Mouse (Mus musculus): ENCODE data around the gene Smchd1. TPM values are rescaled to one million over a fixed set of nuclear protein-coding genes. Genes with fewer than 3 reads are reported as not detected.

The Smchd1 gene
- 10 to 100 TPM; 30.7 to 32.0 TPM for total RNA-seq (2021)

- peak; percentile 95 for DNase-seq (ENCODE audit: low spot score in 2 of 2)
- intact Hi-C loops (cut with DNase I), result loop anchor here (1.0 to 5.0 kb wide), 2 partner anchors 52 to 122 kb away; no protein-coding TSS in a partner anchor
These were observed at the start of gene Smchd1 for GRCm38 (mm10) chr17:71474762-71475704. Gene Smchd1, minus strand, starts transcription at chr17:71475343.

GRCm38 (mm10) chr17:71510297-71510696, 35.2 kb upstream of the Smchd1 start:
- intact Hi-C loops (cut with DNase I), result no loop called here
- DNase-seq (ENCODE audit: low spot score in 2 of 2), result no peak

- intact Hi-C loops (cut with DNase I), result no loop called here
- no peak for DNase-seq (ENCODE audit: low spot score in 2 of 2)
These were observed 31.7 kb upstream of the Smchd1 start for GRCm38 (mm10) chr17:71506832-71507231.

GRCm38 (mm10) chr17:71495784-71496183, 20.6 kb upstream of the Smchd1 start:
- no peak for DNase-seq (ENCODE audit: low spot score in 2 of 2)
- intact Hi-C loops (cut with DNase I), result no loop called here

GRCm38 (mm10) chr17:71491332-71491686, 16.2 kb upstream of the Smchd1 start:
- no peak for DNase-seq (ENCODE audit: low spot score in 2 of 2)
- intact Hi-C loops (cut with DNase I), result no loop called here

- intact Hi-C loops (cut with DNase I), result no loop called here
- DNase-seq (ENCODE audit: low spot score in 2 of 2), result no peak
These were observed 15.7 kb upstream of the Smchd1 start for GRCm38 (mm10) chr17:71490666-71491331.

- intact Hi-C loops (cut with DNase I), result no loop called here
- DNase-seq (ENCODE audit: low spot score in 2 of 2), result no peak
These were observed 14.7 kb upstream of the Smchd1 start for GRCm38 (mm10) chr17:71489703-71490461.

- DNase-seq (ENCODE audit: low spot score in 2 of 2), result no peak
- intact Hi-C loops (cut with DNase I), result no loop called here
These were observed 11.2 kb upstream of the Smchd1 start for GRCm38 (mm10) chr17:71486231-71486851.

- peak in 1 of 2 experiments; percentile 9 for DNase-seq (ENCODE audit: low spot score in 2 of 2)
- intact Hi-C loops (cut with DNase I), result no loop called here
These were observed 10.7 kb upstream of the Smchd1 start for GRCm38 (mm10) chr17:71485791-71486230.

- intact Hi-C loops (cut with DNase I), result no loop called here
- DNase-seq (ENCODE audit: low spot score in 2 of 2), result no peak
These were observed 9.6 kb upstream of the Smchd1 start for GRCm38 (mm10) chr17:71484711-71485110.

- intact Hi-C loops (cut with DNase I), result no loop called here
- DNase-seq (ENCODE audit: low spot score in 2 of 2), result no peak
These were observed 8.4 kb upstream of the Smchd1 start for GRCm38 (mm10) chr17:71483418-71484060.

GRCm38 (mm10) chr17:71479381-71479901, 4.3 kb upstream of the Smchd1 start:
- intact Hi-C loops (cut with DNase I), result loop anchor here (5.0 kb wide), 1 partner anchor 118 kb away; no protein-coding TSS in a partner anchor
- no peak for DNase-seq (ENCODE audit: low spot score in 2 of 2)

- DNase-seq (ENCODE audit: low spot score in 2 of 2), result no peak
- intact Hi-C loops (cut with DNase I), result loop anchor here (5.0 kb wide), 1 partner anchor 120 kb away; no protein-coding TSS in a partner anchor
These were observed 2.3 kb upstream of the Smchd1 start for GRCm38 (mm10) chr17:71477481-71477880.

- intact Hi-C loops (cut with DNase I), result loop anchor here (5.0 kb wide), 1 partner anchor 121 kb away; no protein-coding TSS in a partner anchor
- no peak for DNase-seq (ENCODE audit: low spot score in 2 of 2)
These were observed 1.3 kb upstream of the Smchd1 start for GRCm38 (mm10) chr17:71476346-71477020.

GRCm38 (mm10) chr17:71475705-71476089, 554 bp upstream of the Smchd1 start:
- intact Hi-C loops (cut with DNase I), result loop anchor here (1.0 to 5.0 kb wide), 2 partner anchors 52 to 122 kb away; no protein-coding TSS in a partner anchor
- DNase-seq (ENCODE audit: low spot score in 2 of 2), result peak; percentile 57 to 74

- DNase-seq (ENCODE audit: low spot score in 2 of 2), result no peak
- intact Hi-C loops (cut with DNase I), result no loop called here
These were observed 1.0 kb downstream of the Smchd1 start for GRCm38 (mm10) chr17:71474128-71474527.

- intact Hi-C loops (cut with DNase I), result no loop called here
- DNase-seq (ENCODE audit: low spot score in 2 of 2), result no peak
These were observed 3.9 kb downstream of the Smchd1 start for GRCm38 (mm10) chr17:71471261-71471660.

GRCm38 (mm10) chr17:71460312-71460711, 14.8 kb downstream of the Smchd1 start:
- intact Hi-C loops (cut with DNase I), result no loop called here

More at GRCm38 (mm10) chr17:71460312-71460711, 14.8 kb downstream of the Smchd1 start:
- DNase-seq (ENCODE audit: low spot score in 2 of 2), result no peak

Measured in left cerebral cortex, postnatal 25 days (tissue).